Mouse (Mus musculus): Measurements from ENCODE around the gene Crim1. TPM values are rescaled to one million over a fixed set of nuclear protein-coding genes. Genes with fewer than 3 reads are reported as not detected.
A peak's percentile ranks its signal among the peaks of the same experiment; 100 is the strongest.

The Crim1 gene
- polyA plus RNA-seq, 1 experiment from 2014 or later, result 2.9 TPM

DNA sequence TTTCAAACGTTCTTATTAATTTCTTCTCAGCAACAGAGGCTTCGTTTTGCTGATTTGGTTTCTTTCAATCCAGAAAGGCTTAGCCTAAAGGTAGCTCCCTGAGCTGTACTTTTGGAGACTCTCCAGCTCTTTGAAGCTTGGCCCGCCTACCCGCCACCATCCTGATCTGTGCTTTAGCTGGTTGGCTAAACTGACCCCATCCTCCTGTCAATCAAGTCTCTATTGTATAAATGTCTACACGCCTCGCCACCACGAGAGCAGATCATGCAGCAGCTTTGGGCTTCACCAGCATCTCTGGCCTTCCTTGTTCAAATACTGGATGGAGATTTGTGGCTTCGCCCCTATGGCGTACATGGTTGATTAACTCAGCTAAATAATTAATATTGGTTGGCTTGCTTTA lies 108.2 kb downstream of the Crim1 start:
- no peak overlapping the region for H3K9ac ChIP-seq (ENCODE audit: low read depth, low read length)
- H3K27ac ChIP-seq (ENCODE audit: low read depth, low read length), result no peak overlapping the region
- 86% methylated on average over 9 of the region's 9 CpGs for WGBS (ENCODE audit: insufficient replicate concordance)
- 0 out of 2 replicates have a peak, but pooled peaks cover 3% of the 10 kb centered on the region for H3K27me3 ChIP-seq (ENCODE audit: control insufficient read depth, insufficient read depth, low read length)
- no peak for ATAC-seq (replicated peaks; ENCODE audit: insufficient number of reproducible peaks, low FRiP score, low TSS enrichment)
- no peaks in the 10 kb centered on the region for H3K4me1 ChIP-seq (ENCODE audit: control insufficient read depth, insufficient read depth, low read length)
- H3K4me2 ChIP-seq, result no peak overlapping the region
- no peak overlapping the region for H3K4me3 ChIP-seq (ENCODE audit: low read depth, low read length)
- no peaks in the 10 kb centered on the region for H3K9me3 ChIP-seq (replicated peaks; ENCODE audit: control insufficient read depth, low read length)
- H3K36me3 ChIP-seq (ENCODE audit: control insufficient read depth, insufficient read depth, low read length), result no peaks in the 10 kb centered on the region

DNA sequence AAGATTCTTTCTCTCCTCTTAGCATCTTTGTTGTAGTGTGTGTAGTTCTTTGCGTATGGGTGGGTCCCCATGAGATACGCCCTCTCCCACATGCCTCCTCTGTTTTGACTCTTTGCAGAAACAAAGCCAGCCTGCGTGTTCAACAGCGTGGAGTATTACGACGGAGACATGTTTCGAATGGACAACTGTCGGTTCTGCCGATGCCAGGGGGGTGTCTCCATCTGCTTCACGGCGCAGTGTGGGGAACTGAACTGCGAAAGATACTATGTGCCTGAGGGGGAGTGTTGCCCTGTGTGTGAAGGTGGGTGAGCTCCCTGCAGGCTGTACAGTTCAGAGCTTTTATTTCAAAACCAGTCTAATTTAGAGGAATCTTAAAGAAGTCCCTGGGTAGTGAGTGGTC lies 113.0 kb downstream of the Crim1 start:
- ATAC-seq (replicated peaks; ENCODE audit: insufficient number of reproducible peaks, low FRiP score, low TSS enrichment), result no peak
- H3K36me3 ChIP-seq (ENCODE audit: control insufficient read depth, insufficient read depth, low read length), result no peaks in the 10 kb centered on the region
- H3K4me1 ChIP-seq (ENCODE audit: control insufficient read depth, insufficient read depth, low read length), result no peaks in the 10 kb centered on the region
- no peak overlapping the region for H3K4me3 ChIP-seq (ENCODE audit: low read depth, low read length)
- H3K27me3 ChIP-seq (ENCODE audit: control insufficient read depth, insufficient read depth, low read length), result peaks cover 28% of the 10 kb centered on the region
- H3K9me3 ChIP-seq (replicated peaks; ENCODE audit: control insufficient read depth, low read length), result no peaks in the 10 kb centered on the region
- H3K27ac ChIP-seq (ENCODE audit: low read depth, low read length), result no peak overlapping the region
- WGBS (ENCODE audit: insufficient replicate concordance), result 93% methylated on average over 12 of the region's 12 CpGs
- no peak overlapping the region for H3K4me2 ChIP-seq
- H3K9ac ChIP-seq (ENCODE audit: low read depth, low read length), result no peak overlapping the region

DNA sequence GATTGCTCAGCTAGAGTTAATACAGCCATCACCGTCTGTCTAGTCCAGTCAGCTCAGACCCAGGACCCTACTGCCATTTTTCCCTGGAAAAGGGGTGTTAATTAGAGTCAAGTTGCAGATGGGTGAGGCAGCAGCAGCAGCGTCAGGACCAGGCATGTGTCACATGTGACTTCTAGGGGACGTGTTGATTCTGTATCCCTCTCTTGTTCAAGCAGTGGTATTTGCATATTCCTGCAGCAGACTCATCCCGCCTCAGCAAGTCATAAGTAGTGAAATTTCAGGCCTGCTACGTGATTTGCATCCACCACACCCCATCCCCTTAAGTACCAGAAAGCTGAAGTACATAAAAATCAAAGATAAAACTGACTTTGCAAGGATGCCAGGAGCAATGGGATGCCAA lies 113.6 kb downstream of the Crim1 start:
- no peaks in the 10 kb centered on the region for H3K4me1 ChIP-seq (ENCODE audit: control insufficient read depth, insufficient read depth, low read length)
- no peaks in the 10 kb centered on the region for H3K9me3 ChIP-seq (replicated peaks; ENCODE audit: control insufficient read depth, low read length)
- H3K27ac ChIP-seq (ENCODE audit: low read depth, low read length), result no peak overlapping the region
- WGBS (ENCODE audit: insufficient replicate concordance), result 70% methylated on average over 5 of the region's 5 CpGs
- ATAC-seq (replicated peaks; ENCODE audit: insufficient number of reproducible peaks, low FRiP score, low TSS enrichment), result no peak
- H3K27me3 ChIP-seq (ENCODE audit: control insufficient read depth, insufficient read depth, low read length), result peaks cover 29% of the 10 kb centered on the region
- no peak overlapping the region for H3K9ac ChIP-seq (ENCODE audit: low read depth, low read length)
- no peaks in the 10 kb centered on the region for H3K36me3 ChIP-seq (ENCODE audit: control insufficient read depth, insufficient read depth, low read length)
- H3K4me2 ChIP-seq, result no peak overlapping the region
- H3K4me3 ChIP-seq (ENCODE audit: low read depth, low read length), result no peak overlapping the region

DNA sequence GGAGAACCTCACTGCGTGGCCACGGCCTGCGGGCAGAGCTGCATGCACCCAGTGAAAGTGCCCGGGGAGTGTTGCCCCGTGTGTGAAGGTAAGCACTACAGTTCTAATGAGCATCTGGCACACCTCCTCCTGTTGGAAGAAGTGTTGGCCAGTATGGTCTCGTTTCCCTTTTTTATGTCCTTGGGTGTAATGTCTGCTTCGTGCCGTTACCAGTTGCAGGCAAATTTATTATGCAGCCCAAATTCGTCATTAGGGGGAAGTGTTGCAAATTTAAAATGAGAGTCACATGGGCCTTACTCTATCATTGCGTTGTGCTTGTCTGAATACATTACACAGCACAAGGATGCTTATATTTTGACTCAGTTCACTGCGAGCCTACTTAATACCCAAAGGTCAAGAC lies 115.6 kb downstream of the Crim1 start:
- H3K9me3 ChIP-seq (replicated peaks; ENCODE audit: control insufficient read depth, low read length), result no peaks in the 10 kb centered on the region
- no peak overlapping the region for H3K4me3 ChIP-seq (ENCODE audit: low read depth, low read length)
- H3K36me3 ChIP-seq (ENCODE audit: control insufficient read depth, insufficient read depth, low read length), result no peaks in the 10 kb centered on the region
- 90% methylated on average over 11 of the region's 11 CpGs for WGBS (ENCODE audit: insufficient replicate concordance)
- H3K4me1 ChIP-seq (ENCODE audit: control insufficient read depth, insufficient read depth, low read length), result peaks cover 3% of the 10 kb centered on the region; the same call in 1 of the 2 replicates
- H3K4me2 ChIP-seq, result no peak overlapping the region
- ATAC-seq (replicated peaks; ENCODE audit: insufficient number of reproducible peaks, low FRiP score, low TSS enrichment), result no peak
- H3K9ac ChIP-seq (ENCODE audit: low read depth, low read length), result no peak overlapping the region
- H3K27me3 ChIP-seq (ENCODE audit: control insufficient read depth, insufficient read depth, low read length), result peaks cover 36% of the 10 kb centered on the region
- no peak overlapping the region for H3K27ac ChIP-seq (ENCODE audit: low read depth, low read length)

DNA sequence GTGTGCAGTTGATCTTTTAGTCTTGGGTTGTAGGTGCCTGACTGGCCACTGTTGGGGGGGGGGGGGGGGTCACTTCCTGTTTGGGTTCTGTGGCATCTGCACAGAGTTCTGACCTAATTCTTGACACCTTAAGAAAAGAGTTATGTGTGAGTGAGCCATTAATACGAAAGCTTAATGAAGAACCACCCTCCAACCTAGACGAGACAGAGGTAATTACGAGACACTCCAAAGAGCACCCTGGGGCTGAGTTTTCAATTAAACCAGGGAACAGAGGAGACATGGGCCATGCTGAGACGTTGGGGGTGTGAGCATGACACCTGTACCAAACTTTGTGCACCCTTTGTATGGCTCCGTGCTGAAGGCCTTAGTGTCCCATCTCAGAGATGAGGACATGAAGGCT lies 117.3 kb downstream of the Crim1 start:
- Histone ChIP-seq H3K4me2 (no peak overlapping the region), H3K4me1 (ENCODE audit: control insufficient read depth, insufficient read depth, low read length) (peaks cover 6% of the 10 kb centered on the region; the same call in 1 of the 2 replicates), H3K9ac (ENCODE audit: low read depth, low read length) (no peak overlapping the region), H3K27ac (ENCODE audit: low read depth, low read length) (no peak overlapping the region), H3K27me3 (ENCODE audit: control insufficient read depth, insufficient read depth, low read length) (peaks cover 41% of the 10 kb centered on the region), H3K4me3 (ENCODE audit: low read depth, low read length) (no peak overlapping the region), H3K9me3 (replicated peaks; ENCODE audit: control insufficient read depth, low read length) (no peaks in the 10 kb centered on the region), H3K36me3 (ENCODE audit: control insufficient read depth, insufficient read depth, low read length) (no peaks in the 10 kb centered on the region)
- 86% methylated on average over 5 of the region's 5 CpGs for WGBS (ENCODE audit: insufficient replicate concordance)
- ATAC-seq (replicated peaks; ENCODE audit: insufficient number of reproducible peaks, low FRiP score, low TSS enrichment), result no peak

DNA sequence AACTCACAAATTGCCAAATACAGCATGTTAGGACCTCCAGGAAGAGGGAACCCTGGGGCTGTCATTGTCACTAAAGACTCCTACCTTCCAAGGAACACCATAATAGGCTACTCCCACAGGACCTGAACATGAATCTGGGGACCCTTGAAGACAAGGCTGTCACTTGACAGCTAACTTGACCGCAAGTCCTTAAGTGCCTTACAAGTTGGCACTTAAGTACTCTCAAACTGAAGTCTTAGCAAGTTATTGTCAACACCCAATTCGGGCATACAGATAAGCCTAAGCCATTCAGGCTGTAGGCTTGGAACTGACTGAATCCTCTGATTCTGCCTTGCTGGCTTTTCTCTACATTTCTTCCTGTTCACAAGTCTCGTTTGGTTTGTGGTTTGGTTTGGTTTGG lies 118.8 kb downstream of the Crim1 start:
- Histone ChIP-seq H3K9me3 (replicated peaks; ENCODE audit: control insufficient read depth, low read length) (no peaks in the 10 kb centered on the region), H3K27me3 (ENCODE audit: control insufficient read depth, insufficient read depth, low read length) (peaks cover 35% of the 10 kb centered on the region), H3K27ac (ENCODE audit: low read depth, low read length) (no peak overlapping the region), H3K4me2 (no peak overlapping the region), H3K36me3 (ENCODE audit: control insufficient read depth, insufficient read depth, low read length) (no peaks in the 10 kb centered on the region), H3K9ac (ENCODE audit: low read depth, low read length) (no peak overlapping the region), H3K4me3 (ENCODE audit: low read depth, low read length) (no peak overlapping the region), H3K4me1 (ENCODE audit: control insufficient read depth, insufficient read depth, low read length) (peaks cover 6% of the 10 kb centered on the region; the same call in 1 of the 2 replicates)
- ATAC-seq (replicated peaks; ENCODE audit: insufficient number of reproducible peaks, low FRiP score, low TSS enrichment), result no peak
- WGBS (ENCODE audit: insufficient replicate concordance), result 48% methylated on average over 3 of the region's 3 CpGs

DNA sequence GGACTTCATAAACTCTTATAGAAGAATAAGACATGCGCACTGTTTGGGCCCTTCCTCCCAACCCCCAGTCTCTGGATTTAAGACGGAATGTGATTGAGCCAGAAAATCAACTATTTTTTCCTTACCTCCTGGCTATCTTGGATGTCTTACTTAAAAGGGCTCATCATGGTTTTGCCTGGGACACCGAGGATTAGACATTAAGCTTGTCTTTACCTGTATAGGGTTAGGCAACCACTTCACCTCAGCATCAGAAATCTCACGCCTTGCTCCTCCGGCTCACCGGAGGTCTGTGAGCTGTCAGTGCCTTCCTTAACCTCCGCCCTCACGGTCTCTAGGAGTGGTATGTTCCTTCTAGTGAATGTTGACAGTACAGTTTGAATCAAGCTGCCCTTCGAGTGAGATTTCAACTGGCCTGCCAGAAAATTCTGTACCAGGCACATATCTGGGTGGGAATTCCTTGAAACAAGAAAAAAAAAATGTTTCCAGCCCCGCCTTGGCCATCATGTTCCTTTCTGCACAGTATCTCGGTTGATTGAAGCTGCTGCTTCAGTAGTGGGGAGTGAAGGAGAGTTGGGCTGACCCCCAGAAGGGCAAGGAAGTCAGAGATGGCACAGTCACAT lies 121.3 kb downstream of the Crim1 start:
- no peaks in the 10 kb centered on the region for H3K36me3 ChIP-seq (ENCODE audit: control insufficient read depth, insufficient read depth, low read length)
- no peak overlapping the region for H3K4me2 ChIP-seq
- H3K27me3 ChIP-seq (ENCODE audit: control insufficient read depth, insufficient read depth, low read length), result peaks cover 28% of the 10 kb centered on the region
- H3K4me3 ChIP-seq (ENCODE audit: low read depth, low read length), result no peak overlapping the region
- H3K9me3 ChIP-seq (replicated peaks; ENCODE audit: control insufficient read depth, low read length), result no peaks in the 10 kb centered on the region
- 66% methylated on average over 11 of the region's 11 CpGs for WGBS (ENCODE audit: insufficient replicate concordance)
- peaks cover 6% of the 10 kb centered on the region; the same call in 1 of the 2 replicates for H3K4me1 ChIP-seq (ENCODE audit: control insufficient read depth, insufficient read depth, low read length)
- no peak for ATAC-seq (replicated peaks; ENCODE audit: insufficient number of reproducible peaks, low FRiP score, low TSS enrichment)
- no peak overlapping the region for H3K9ac ChIP-seq (ENCODE audit: low read depth, low read length)
- no peak overlapping the region for H3K27ac ChIP-seq (ENCODE audit: low read depth, low read length)

DNA sequence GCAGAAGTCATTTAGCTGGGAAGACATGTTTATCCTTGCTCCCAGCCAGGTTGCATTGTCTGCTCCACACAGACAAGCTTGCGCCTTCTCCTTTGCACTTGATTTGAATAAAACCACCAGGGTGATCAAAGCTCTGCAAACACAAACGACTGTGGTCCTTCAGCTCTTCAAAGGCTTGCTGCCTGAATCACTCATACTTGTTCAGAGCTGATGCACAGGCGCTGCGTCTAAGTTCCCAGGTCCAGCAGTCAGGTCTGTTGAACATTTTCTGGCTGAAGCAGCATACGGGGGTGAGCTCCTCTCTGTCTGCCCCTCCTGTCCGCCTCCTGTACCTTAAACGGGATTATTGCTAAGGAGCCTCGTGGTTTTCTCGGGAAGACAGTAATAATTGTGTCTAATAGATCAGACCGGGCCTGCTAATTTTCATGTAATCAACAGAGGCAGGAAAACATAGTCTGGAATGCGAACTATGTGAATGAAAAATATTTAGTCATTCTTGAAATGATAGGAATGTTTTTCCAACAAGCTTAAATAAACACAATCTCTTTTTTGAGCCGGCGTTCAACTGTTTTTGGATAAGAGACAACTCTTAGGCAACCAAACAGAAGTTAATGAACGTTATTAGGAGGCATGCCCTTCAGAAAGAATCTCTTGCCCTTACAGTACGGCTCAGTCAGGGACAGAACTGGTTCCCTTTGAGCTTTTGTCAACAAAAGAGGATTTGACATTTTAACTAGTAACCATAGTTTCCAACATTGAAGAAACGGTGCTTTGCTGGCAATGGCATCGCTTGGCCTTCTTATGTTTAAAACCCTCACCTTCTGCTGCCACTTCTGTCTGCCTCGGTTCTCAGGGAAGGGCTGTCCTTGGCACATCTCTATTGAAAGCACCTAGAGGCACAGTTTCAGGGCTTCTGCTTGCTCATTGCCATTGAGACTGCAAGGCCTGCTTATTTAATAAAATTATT lies 122.6 kb downstream of the Crim1 start:
- no peak for ATAC-seq (replicated peaks; ENCODE audit: insufficient number of reproducible peaks, low FRiP score, low TSS enrichment)
- no peaks in the 10 kb centered on the region for H3K9me3 ChIP-seq (replicated peaks; ENCODE audit: control insufficient read depth, low read length)
- no peak overlapping the region for H3K4me2 ChIP-seq
- H3K36me3 ChIP-seq (ENCODE audit: control insufficient read depth, insufficient read depth, low read length), result no peaks in the 10 kb centered on the region
- H3K4me3 ChIP-seq (ENCODE audit: low read depth, low read length), result no peak overlapping the region
- H3K27ac ChIP-seq (ENCODE audit: low read depth, low read length), result peak overlapping the region; percentile 57; the same call in 1 of the 2 replicates
- peaks cover 31% of the 10 kb centered on the region for H3K27me3 ChIP-seq (ENCODE audit: control insufficient read depth, insufficient read depth, low read length)
- no peak overlapping the region for H3K9ac ChIP-seq (ENCODE audit: low read depth, low read length)
- peaks cover 10% of the 10 kb centered on the region; the same call in 1 of the 2 replicates for H3K4me1 ChIP-seq (ENCODE audit: control insufficient read depth, insufficient read depth, low read length)
- WGBS (ENCODE audit: insufficient replicate concordance), result 44% methylated on average over 18 of the region's 18 CpGs
